Mouse (Mus musculus): ENCODE data around the gene Maml2. TPM values are rescaled to one million over a fixed set of nuclear protein-coding genes. Genes with fewer than 3 reads are reported as not detected.

Maml2 gene
- polyA plus RNA-seq, 1 experiment = 1.3 TPM

GRCm38 (mm10) chr9:13495530-13495929 is 197.8 kb downstream of the Maml2 start:
- no peaks in the 10 kb centered on the region for H3K79me2 ChIP-seq (ENCODE audit: control insufficient read depth, insufficient read depth)
- no peak overlapping the region for H3ac ChIP-seq (ENCODE audit: control insufficient read depth, insufficient read length)
- no peak overlapping the region for H3K4me2 ChIP-seq (ENCODE audit: low read depth)
- H3K4me3 ChIP-seq = no peak overlapping the region
- no peak for TF ChIP-seq MAX (IDR thresholded peaks at IDR 0.05; ENCODE audit: low read depth)
- TF ChIP-seq TCF3 (IDR thresholded peaks at IDR 0.05; ENCODE audit: insufficient read length, low read depth) = no peak
- no peak for TF ChIP-seq SRF (IDR thresholded peaks at IDR 0.05; ENCODE audit: control insufficient read depth, insufficient read length, low read depth)
- no peak for TF ChIP-seq POLR2A (IDR thresholded peaks at IDR 0.05; ENCODE audit: insufficient read length, low read depth)
- no peak for TF ChIP-seq TCF12 (IDR thresholded peaks at IDR 0.05; ENCODE audit: insufficient read depth, poor library complexity, severe bottlenecking)
- no peak for TF ChIP-seq USF1 (IDR thresholded peaks at IDR 0.05; ENCODE audit: low read depth)
- TF ChIP-seq REST (IDR thresholded peaks at IDR 0.05; ENCODE audit: insufficient read depth, insufficient read length) = no peak
- no peak for TF ChIP-seq MYOG (IDR thresholded peaks at IDR 0.05; ENCODE audit: control insufficient read depth in 1 of 3, insufficient read depth in 1 of 3, insufficient read length in 2 of 3, low read depth in 2 of 3)
- no peak for TF ChIP-seq POLR2AphosphoS2 (IDR thresholded peaks at IDR 0.05; ENCODE audit: insufficient read length, low read depth)
- TF ChIP-seq MYOD1 (IDR thresholded peaks at IDR 0.05; ENCODE audit: control insufficient read depth in 1 of 3, insufficient read length in 2 of 3, low read depth in 2 of 3) = no peak
- TF ChIP-seq CEBPB (IDR thresholded peaks at IDR 0.05; ENCODE audit: insufficient read depth, poor library complexity, severe bottlenecking) = no peak
- no peak for TF ChIP-seq E2F4 (IDR thresholded peaks at IDR 0.05; ENCODE audit: insufficient read depth)
- H3K36me3 ChIP-seq (ENCODE audit: control insufficient read depth, insufficient read depth) = no peaks in the 10 kb centered on the region
- no peaks in the 10 kb centered on the region for H3K27me3 ChIP-seq (ENCODE audit: control insufficient read depth, insufficient read depth, insufficient read length)

GRCm38 (mm10) chr9:13497016-13497415 is 199.3 kb downstream of the Maml2 start:
- TF ChIP-seq REST (IDR thresholded peaks at IDR 0.05; ENCODE audit: insufficient read depth, insufficient read length) = no peak
- TF ChIP-seq CEBPB (IDR thresholded peaks at IDR 0.05; ENCODE audit: insufficient read depth, poor library complexity, severe bottlenecking) = no peak
- no peak for TF ChIP-seq E2F4 (IDR thresholded peaks at IDR 0.05; ENCODE audit: insufficient read depth)
- TF ChIP-seq SRF (IDR thresholded peaks at IDR 0.05; ENCODE audit: control insufficient read depth, insufficient read length, low read depth) = no peak
- TF ChIP-seq POLR2A (IDR thresholded peaks at IDR 0.05; ENCODE audit: insufficient read length, low read depth) = no peak
- no peak for TF ChIP-seq MYOG (IDR thresholded peaks at IDR 0.05; ENCODE audit: control insufficient read depth in 1 of 3, insufficient read depth in 1 of 3, insufficient read length in 2 of 3, low read depth in 2 of 3)
- no peak for TF ChIP-seq USF1 (IDR thresholded peaks at IDR 0.05; ENCODE audit: low read depth)
- peak overlapping the region; percentile 47 for H3K4me2 ChIP-seq (ENCODE audit: low read depth)
- H3K4me3 ChIP-seq = no peak overlapping the region

GRCm38 (mm10) chr9:13497690-13498333 is 200.1 kb downstream of the Maml2 start:
- Histone ChIP-seq H3ac (ENCODE audit: control insufficient read depth, insufficient read length) (no peak overlapping the region), H3K4me2 (ENCODE audit: low read depth) (peak overlapping the region; percentile 47), H3K36me3 (ENCODE audit: control insufficient read depth, insufficient read depth) (no peaks in the 10 kb centered on the region), H3K4me3 (no peak overlapping the region), H3K79me2 (ENCODE audit: control insufficient read depth, insufficient read depth) (no peaks in the 10 kb centered on the region), H3K27me3 (ENCODE audit: control insufficient read depth, insufficient read depth, insufficient read length) (no peaks in the 10 kb centered on the region)
- TF ChIP-seq USF1 (IDR thresholded peaks at IDR 0.05; ENCODE audit: low read depth) (peak; percentile 34), REST (IDR thresholded peaks at IDR 0.05; ENCODE audit: insufficient read depth, insufficient read length) (no peak), POLR2A (IDR thresholded peaks at IDR 0.05; ENCODE audit: insufficient read length, low read depth) (no peak), MAX (IDR thresholded peaks at IDR 0.05; ENCODE audit: low read depth) (no peak), SRF (IDR thresholded peaks at IDR 0.05; ENCODE audit: control insufficient read depth, insufficient read length, low read depth) (no peak), MYOD1 (IDR thresholded peaks at IDR 0.05; ENCODE audit: control insufficient read depth in 1 of 3, insufficient read length in 2 of 3, low read depth in 2 of 3) (peak in 1 of 3 experiments; percentile 71), E2F4 (IDR thresholded peaks at IDR 0.05; ENCODE audit: insufficient read depth) (no peak), CEBPB (IDR thresholded peaks at IDR 0.05; ENCODE audit: insufficient read depth, poor library complexity, severe bottlenecking) (no peak), TCF3 (IDR thresholded peaks at IDR 0.05; ENCODE audit: insufficient read length, low read depth) (no peak), TCF12 (IDR thresholded peaks at IDR 0.05; ENCODE audit: insufficient read depth, poor library complexity, severe bottlenecking) (no peak), POLR2AphosphoS2 (IDR thresholded peaks at IDR 0.05; ENCODE audit: insufficient read length, low read depth) (no peak), MYOG (IDR thresholded peaks at IDR 0.05; ENCODE audit: control insufficient read depth in 1 of 3, insufficient read depth in 1 of 3, insufficient read length in 2 of 3, low read depth in 2 of 3) (peak in 1 of 3 experiments; percentile 53)

More at GRCm38 (mm10) chr9:13497016-13497415, 199.3 kb downstream of the Maml2 start:
- Histone ChIP-seq H3K79me2 (ENCODE audit: control insufficient read depth, insufficient read depth) (no peaks in the 10 kb centered on the region), H3K27me3 (ENCODE audit: control insufficient read depth, insufficient read depth, insufficient read length) (no peaks in the 10 kb centered on the region), H3K36me3 (ENCODE audit: control insufficient read depth, insufficient read depth) (no peaks in the 10 kb centered on the region), H3ac (ENCODE audit: control insufficient read depth, insufficient read length) (no peak overlapping the region)

- Histone ChIP-seq H3K36me3 (ENCODE audit: control insufficient read depth, insufficient read depth) (no peaks in the 10 kb centered on the region), H3K4me3 (no peak overlapping the region), H3K79me2 (ENCODE audit: control insufficient read depth, insufficient read depth) (no peaks in the 10 kb centered on the region), H3K27me3 (ENCODE audit: control insufficient read depth, insufficient read depth, insufficient read length) (no peaks in the 10 kb centered on the region), H3ac (ENCODE audit: control insufficient read depth, insufficient read length) (no peak overlapping the region), H3K4me2 (ENCODE audit: low read depth) (no peak overlapping the region)
- TF ChIP-seq MAX (IDR thresholded peaks at IDR 0.05; ENCODE audit: low read depth) (no peak), MYOG (IDR thresholded peaks at IDR 0.05; ENCODE audit: control insufficient read depth in 1 of 3, insufficient read depth in 1 of 3, insufficient read length in 2 of 3, low read depth in 2 of 3) (no peak), MYOD1 (IDR thresholded peaks at IDR 0.05; ENCODE audit: control insufficient read depth in 1 of 3, insufficient read length in 2 of 3, low read depth in 2 of 3) (no peak), E2F4 (IDR thresholded peaks at IDR 0.05; ENCODE audit: insufficient read depth) (no peak), POLR2AphosphoS2 (IDR thresholded peaks at IDR 0.05; ENCODE audit: insufficient read length, low read depth) (no peak), CEBPB (IDR thresholded peaks at IDR 0.05; ENCODE audit: insufficient read depth, poor library complexity, severe bottlenecking) (no peak), REST (IDR thresholded peaks at IDR 0.05; ENCODE audit: insufficient read depth, insufficient read length) (no peak), POLR2A (IDR thresholded peaks at IDR 0.05; ENCODE audit: insufficient read length, low read depth) (no peak), SRF (IDR thresholded peaks at IDR 0.05; ENCODE audit: control insufficient read depth, insufficient read length, low read depth) (no peak), USF1 (IDR thresholded peaks at IDR 0.05; ENCODE audit: low read depth) (no peak), TCF3 (IDR thresholded peaks at IDR 0.05; ENCODE audit: insufficient read length, low read depth) (no peak)
Measured at GRCm38 (mm10) chr9:13500045-13500444, 202.3 kb downstream of the Maml2 start.
